ENCODE assay signal across 21 mouse cellular contexts in the genomic region with DNA sequence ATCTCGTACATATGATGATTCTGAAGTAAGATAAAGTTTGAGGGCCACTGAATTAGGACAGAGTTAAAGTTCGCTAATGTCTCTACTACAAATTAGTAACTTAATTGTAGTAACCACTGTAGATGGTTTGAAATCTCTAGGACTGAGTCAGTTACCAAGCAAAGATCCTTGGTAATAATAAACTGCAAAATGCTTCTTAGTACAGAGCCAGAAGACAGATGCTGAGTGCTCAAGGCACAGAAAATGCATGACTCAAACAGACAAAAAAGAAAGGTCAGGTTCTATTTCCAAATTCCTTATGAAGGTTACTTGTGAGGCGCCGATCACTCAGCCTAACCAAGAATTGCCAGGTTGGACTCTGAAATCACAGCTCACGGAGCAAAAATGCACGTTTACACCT. TPM values are rescaled to one million over a fixed set of nuclear protein-coding genes. Genes with fewer than 3 reads are reported as not detected.
DNase-seq lines count a peak whose midpoint lies in the region; TF ChIP-seq lines count a peak whose summit lies in the region.
"Had no signal": no experiment of that assay in that cellular context is flagged by ENCODE, and none has a peak within 500 bp of the region (broad histone marks: within the 10 kb centered on the region; RNA-seq: fewer than 3 reads in every experiment).

No protein-coding gene starts in this region.

- no peak for TF ChIP-seq POLR2A in kidney, adult 2 months (IDR thresholded peaks at IDR 0.05; ENCODE audit: low read depth, low read length)

- no peak overlapping the region for H3K4me3 ChIP-seq in kidney, adult 2 months (ENCODE audit: insufficient read depth, low read depth, low read length)
- H3K4me3 ChIP-seq: embryonic facial prominence, embryonic 13.5 days; embryonic facial prominence, embryonic 15.5 days; erythroblast, embryonic 14.5 days; forebrain, embryonic 10.5 days; forebrain, embryonic 12.5 days had no signal

- H3K4me1 ChIP-seq in kidney, adult 2 months (ENCODE audit: control insufficient read depth, insufficient read depth, low read length): peaks cover 4% of the 10 kb centered on the region; the same call in 1 of the 2 replicates
- H3K4me1 ChIP-seq: embryonic facial prominence, embryonic 13.5 days; embryonic facial prominence, embryonic 15.5 days; forebrain, embryonic 10.5 days; forebrain, embryonic 12.5 days had no signal

- H3K27ac ChIP-seq in kidney, adult 2 months (ENCODE audit: insufficient read depth, low read depth, low read length): no peak overlapping the region
- H3K27ac ChIP-seq: embryonic facial prominence, embryonic 13.5 days; embryonic facial prominence, embryonic 15.5 days; forebrain, embryonic 10.5 days; forebrain, embryonic 12.5 days had no signal

- no peak for TF ChIP-seq CTCF in kidney, adult 2 months (conservative IDR thresholded peaks at IDR 0.05; ENCODE audit: insufficient read depth, insufficient read length, low read depth, low read length)

- no peaks in the 10 kb centered on the region for H3K27me3 ChIP-seq in kidney, adult 2 months (replicated peaks; ENCODE audit: control insufficient read depth, insufficient read depth, low read length)
- H3K27me3 ChIP-seq: CH12.LX; embryonic facial prominence, embryonic 13.5 days; embryonic facial prominence, embryonic 15.5 days; forebrain, embryonic 12.5 days had no signal

- H3K36me3 ChIP-seq in kidney, adult 2 months (ENCODE audit: control insufficient read depth, insufficient read depth, low read length): no peaks in the 10 kb centered on the region
- H3K36me3 ChIP-seq: embryonic facial prominence, embryonic 15.5 days; forebrain, embryonic 10.5 days; forebrain, embryonic 12.5 days had no signal

- peak; percentile 12 for DNase-seq in adrenal gland, postnatal 14 days
- no peak for DNase-seq in adrenal gland, adult 18-20 months (ENCODE audit: low spot score in 2 of 2)
- DNase-seq in kidney, adult 2 months: peak; percentile 27
- DNase-seq in kidney, postnatal 25 days: no peak
- DNase-seq in adipocyte (ENCODE audit: low spot score): no peak
- DNase-seq: adrenal gland, adult 2 months; adrenal gland, postnatal 10 days; B cell, adult 2 months; cerebellum, adult 11 months; cerebellum, adult 18-20 months; cerebellum, adult 8-10 months; cerebellum, adult 9-11 months; cerebellum, postnatal 14 days; cerebellum, postnatal 36 days; embryo, embryonic 11 days had no signal

- WGBS in kidney, adult 2 months: 62% methylated on average over 6 of the region's 6 CpGs

RNA-seq across cellular contexts. Expression of a gene that starts 53.0 kb away (rescaled TPM):
- 6.0 and 6.1 TPM in 2 replicates for total RNA-seq in adrenal gland, postnatal 14 days (2021)
- 1 to 10 TPM; 6.2 to 6.7 TPM for total RNA-seq in adrenal gland, adult 18-20 months (2021)
- 3.6 and 3.7 TPM in 2 replicates for polyA plus RNA-seq in kidney, adult 2 months (2012; rRNA removed)

Comparison
In these comparisons a context has a peak if more than half of its experiments do, and no peak if none do; other contexts are left out.
1. DNase-seq: peak in adrenal gland, postnatal 14 days (single experiment) and kidney, adult 2 months (single experiment); none in adrenal gland, adult 18-20 months (0 of 2), kidney, postnatal 25 days (0 of 2) and adipocyte (single experiment).